Mouse (Mus musculus): ENCODE data around the gene Enpp7. TPM values are rescaled to one million over a fixed set of nuclear protein-coding genes. Genes with fewer than 3 reads are reported as not detected.

Gene Enpp7
- not detected for polyA plus RNA-seq (2015; fragmentation: Illumina TruSeq; extraction: RNeasy Lipid Tissue Mini Kit (QIAGEN cat#74804); ENCODE audit: insufficient read depth, low read depth, low replicate concordance)

GRCm38 (mm10) chr11:118987999-118988398 lies at the start of gene Enpp7:
Enpp7 (plus strand) TSS chr11:118988188.

GRCm38 (mm10) chr11:119022895-119023615 lies 35.1 kb downstream of the Enpp7 start, which contains the start of gene Cbx2:
Cbx2 (plus strand) TSS chr11:119022962.

GRCm38 (mm10) chr11:119040600-119041324 lies 52.8 kb downstream of the Enpp7 start, which contains the start of gene Cbx8:
Cbx8 (minus strand) TSS chr11:119040969.

Other genes with a start within 250 kb of the Enpp7 start
- not detected for gene Rbfox3, start 76.6 kb upstream of the Enpp7 start, polyA plus RNA-seq (2015; fragmentation: Illumina TruSeq; extraction: RNeasy Lipid Tissue Mini Kit (QIAGEN cat#74804); ENCODE audit: insufficient read depth, low read depth, low replicate concordance)
- gene Cbx2, start 34.8 kb downstream of the Enpp7 start, polyA plus RNA-seq (2015; fragmentation: Illumina TruSeq; extraction: RNeasy Lipid Tissue Mini Kit (QIAGEN cat#74804); ENCODE audit: insufficient read depth, low read depth, low replicate concordance) = 1.0 TPM
- 0.59 TPM for gene Cbx8, start 52.8 kb downstream of the Enpp7 start, polyA plus RNA-seq (2015; fragmentation: Illumina TruSeq; extraction: RNeasy Lipid Tissue Mini Kit (QIAGEN cat#74804); ENCODE audit: insufficient read depth, low read depth, low replicate concordance)
- 2.3 TPM for gene Cbx4, start 98.0 kb downstream of the Enpp7 start, polyA plus RNA-seq (2015; fragmentation: Illumina TruSeq; extraction: RNeasy Lipid Tissue Mini Kit (QIAGEN cat#74804); ENCODE audit: insufficient read depth, low read depth, low replicate concordance)
- gene Tbc1d16, start 240.3 kb downstream of the Enpp7 start, polyA plus RNA-seq (2015; fragmentation: Illumina TruSeq; extraction: RNeasy Lipid Tissue Mini Kit (QIAGEN cat#74804); ENCODE audit: insufficient read depth, low read depth, low replicate concordance) = 5.1 TPM
- not detected for gene Ccdc40, start 240.4 kb downstream of the Enpp7 start, polyA plus RNA-seq (2015; fragmentation: Illumina TruSeq; extraction: RNeasy Lipid Tissue Mini Kit (QIAGEN cat#74804); ENCODE audit: insufficient read depth, low read depth, low replicate concordance)

Data from pancreas, adult 10 weeks (tissue).